Mouse (Mus musculus) left cerebral cortex, adult 18-20 months (tissue): Measurements from ENCODE around the gene Upb1. TPM values are rescaled to one million over a fixed set of nuclear protein-coding genes. Genes with fewer than 3 reads are reported as not detected.

Experiments used
- total RNA-seq, 2 experiments: library from RNA; stranded (reverse); gene quantifications; 2 replicates each; pipeline ENCODE4 v1.2.3; 2021

The Upb1 gene
- total RNA-seq, 2 experiments from 2014 or later: 0.37 to 0.63 TPM

Other genes with a start within 250 kb of the Upb1 start
- gene Specc1l, start 189.0 kb upstream of the Upb1 start, total RNA-seq: 10 to 100 TPM; 36.4 to 42.3 TPM
- 10 to 100 TPM; 17.3 to 35.0 TPM for gene Adora2a, start 84.2 kb upstream of the Upb1 start, total RNA-seq
- gene Snrpd3, start 116.4 kb downstream of the Upb1 start, total RNA-seq: 10 to 100 TPM; 66.6 TPM
- gene Gucd1, start 116.9 kb downstream of the Upb1 start, total RNA-seq: 10 to 100 TPM; 15.3 to 15.9 TPM
- gene Lrrc75b, start 159.2 kb downstream of the Upb1 start, total RNA-seq: 10 to 100 TPM; 10.2 to 10.5 TPM
- 1 to 10 TPM; 3.6 to 4.1 TPM for gene Ggt1, start 160.5 kb downstream of the Upb1 start, total RNA-seq
- gene Ggt5, start 188.2 kb downstream of the Upb1 start, total RNA-seq: 1 to 10 TPM; 2.2 to 2.9 TPM
- 1 to 10 TPM; 8.8 to 9.0 TPM for gene Susd2, start 242.9 kb downstream of the Upb1 start, total RNA-seq